Mouse (Mus musculus): ENCODE measurements around the gene Gm20388. TPM values are rescaled to one million over a fixed set of nuclear protein-coding genes. Genes with fewer than 3 reads are reported as not detected.
"Not testable (repeated sequence)": the region's sequence is repeated elsewhere in the genome, so short reads cannot be mapped to it uniquely, and the experiment has no call there.

Gene Gm20388
- total and polyA plus RNA-seq, 2 experiments from 2014 or later: 17.3 TPM; not detected in 1

DNA sequence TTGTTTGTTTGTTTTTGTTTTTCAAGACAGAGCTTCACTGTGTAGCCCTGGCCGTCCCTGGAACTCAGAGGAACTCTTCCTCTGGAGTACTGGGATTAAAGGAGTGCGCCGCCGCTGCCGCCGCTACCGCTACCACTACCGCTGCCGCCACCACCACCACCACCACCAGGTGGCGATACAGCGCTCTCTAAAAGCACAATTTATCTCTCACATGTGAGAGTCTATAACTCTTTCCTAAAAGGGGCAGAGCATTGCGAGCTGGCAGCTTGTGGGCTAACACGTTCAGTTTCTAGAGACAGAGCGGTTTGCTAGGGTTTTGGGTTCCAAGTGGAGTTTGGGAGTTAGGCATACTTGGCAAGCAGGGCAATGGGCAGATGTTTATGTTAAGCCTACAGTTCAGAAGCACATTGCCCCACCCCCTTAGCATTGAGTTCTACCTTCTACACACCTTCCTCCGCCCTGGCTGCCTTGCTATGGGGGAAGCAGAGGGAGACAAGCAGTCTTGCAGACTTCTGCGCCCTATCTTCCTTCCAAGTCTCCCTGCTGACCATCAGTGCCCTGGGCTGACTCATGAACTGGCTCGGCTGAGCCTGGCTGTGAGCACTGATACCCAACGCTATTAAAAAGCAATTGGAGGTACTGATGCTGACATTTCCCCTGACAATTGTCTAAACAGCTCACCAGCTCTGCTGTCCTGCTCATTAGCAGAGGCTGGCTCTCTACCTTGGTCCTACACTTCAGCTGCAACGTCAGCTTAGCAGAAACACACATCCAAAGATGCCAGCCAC, 3718.5 kb downstream of the Gm20388 start:
- Histone ChIP-seq H3K4me3 (ENCODE audit: low read depth, low read length) (peak overlapping the region; percentile 30), H3K4me2 (ENCODE audit: low read depth, low read length) (peak overlapping the region; percentile 56), H3K36me3 (replicated peaks; ENCODE audit: control insufficient read depth, insufficient read depth, low read length) (no peaks in the 10 kb centered on the region), H3K9me3 (replicated peaks; ENCODE audit: control insufficient read depth, low read length) (no peaks in the 10 kb centered on the region), H3K27ac (ENCODE audit: low read depth) (no peak overlapping the region), H3K9ac (replicated peaks; ENCODE audit: low read depth, low read length) (no peak overlapping the region), H3K4me1 (ENCODE audit: control insufficient read depth, insufficient read depth) (no peaks in the 10 kb centered on the region), H3K27me3 (ENCODE audit: control insufficient read depth, insufficient read depth, low read length) (peaks cover 25% of the 10 kb centered on the region)
- peak; percentile 91 for TF ChIP-seq CTCF (IDR thresholded peaks at IDR 0.05; ENCODE audit: low read depth)
- TF ChIP-seq EP300 (IDR thresholded peaks at IDR 0.05; ENCODE audit: low read depth): no peak
- ATAC-seq (ENCODE audit: insufficient read depth, low read depth): peak; percentile 65; the same call in 1 of the 2 replicates
- WGBS: 10% methylated on average over 19 of the region's 19 CpGs
- peak; percentile 72 for DNase-seq (ENCODE audit: low spot score)

DNA sequence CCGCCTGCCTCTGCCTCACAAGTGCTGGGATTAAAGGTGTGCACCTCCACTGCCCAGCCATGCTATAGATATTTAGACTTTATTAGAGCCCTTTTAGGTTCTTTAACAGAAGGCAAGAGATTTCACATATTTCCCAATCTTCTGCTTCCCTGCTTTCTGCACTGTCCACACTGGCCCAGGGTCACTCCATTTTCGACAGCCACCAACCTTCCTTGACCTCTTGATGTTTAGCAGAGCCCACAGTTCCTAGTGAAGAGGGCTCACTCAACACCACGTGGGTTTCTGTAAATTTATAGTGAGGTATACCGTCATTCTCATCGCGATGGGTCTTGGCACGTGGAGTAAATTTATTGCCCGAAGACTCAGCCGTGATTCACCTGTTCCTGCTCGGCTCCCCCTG, 3719.4 kb downstream of the Gm20388 start:
- H3K9me3 ChIP-seq (replicated peaks; ENCODE audit: control insufficient read depth, low read length): no peaks in the 10 kb centered on the region
- no peak overlapping the region for H3K9ac ChIP-seq (replicated peaks; ENCODE audit: low read depth, low read length)
- no peaks in the 10 kb centered on the region for H3K36me3 ChIP-seq (replicated peaks; ENCODE audit: control insufficient read depth, insufficient read depth, low read length)
- H3K27me3 ChIP-seq (ENCODE audit: control insufficient read depth, insufficient read depth, low read length): peaks cover 16% of the 10 kb centered on the region
- WGBS: 43% methylated on average over 10 of the region's 10 CpGs
- no peaks in the 10 kb centered on the region for H3K4me1 ChIP-seq (ENCODE audit: control insufficient read depth, insufficient read depth)
- DNase-seq (ENCODE audit: low spot score) (no peak), ATAC-seq (ENCODE audit: insufficient read depth, low read depth) (no peak)
- TF ChIP-seq EP300 (IDR thresholded peaks at IDR 0.05; ENCODE audit: low read depth) (no peak), CTCF (IDR thresholded peaks at IDR 0.05; ENCODE audit: low read depth) (no peak)
- no peak overlapping the region for H3K27ac ChIP-seq (ENCODE audit: low read depth)
- H3K4me3 ChIP-seq (ENCODE audit: low read depth, low read length): no peak overlapping the region
- H3K4me2 ChIP-seq (ENCODE audit: low read depth, low read length): peak overlapping the region; percentile 34; the same call in 1 of the 2 replicates

GRCm38 (mm10) chr8:123630841-123631251, 3720.2 kb downstream of the Gm20388 start:
- Histone ChIP-seq H3K9me3 (replicated peaks; ENCODE audit: control insufficient read depth, low read length) (no peaks in the 10 kb centered on the region), H3K9ac (replicated peaks; ENCODE audit: low read depth, low read length) (no peak overlapping the region), H3K36me3 (replicated peaks; ENCODE audit: control insufficient read depth, insufficient read depth, low read length) (no peaks in the 10 kb centered on the region), H3K4me3 (ENCODE audit: low read depth, low read length) (0 out of 2 replicates have a peak overlapping the region, but pooled peaks have one; percentile 2), H3K4me1 (ENCODE audit: control insufficient read depth, insufficient read depth) (no peaks in the 10 kb centered on the region), H3K4me2 (ENCODE audit: low read depth, low read length) (peak overlapping the region; percentile 34), H3K27ac (ENCODE audit: low read depth) (no peak overlapping the region), H3K27me3 (ENCODE audit: control insufficient read depth, insufficient read depth, low read length) (peaks cover 9% of the 10 kb centered on the region; the same call in 1 of the 2 replicates)
- no peak for DNase-seq (ENCODE audit: low spot score)
- ATAC-seq (ENCODE audit: insufficient read depth, low read depth): no peak
- TF ChIP-seq CTCF (IDR thresholded peaks at IDR 0.05; ENCODE audit: low read depth): no peak
- TF ChIP-seq EP300 (IDR thresholded peaks at IDR 0.05; ENCODE audit: low read depth): no peak
- 32% methylated on average over 12 of the region's 12 CpGs for WGBS

DNA sequence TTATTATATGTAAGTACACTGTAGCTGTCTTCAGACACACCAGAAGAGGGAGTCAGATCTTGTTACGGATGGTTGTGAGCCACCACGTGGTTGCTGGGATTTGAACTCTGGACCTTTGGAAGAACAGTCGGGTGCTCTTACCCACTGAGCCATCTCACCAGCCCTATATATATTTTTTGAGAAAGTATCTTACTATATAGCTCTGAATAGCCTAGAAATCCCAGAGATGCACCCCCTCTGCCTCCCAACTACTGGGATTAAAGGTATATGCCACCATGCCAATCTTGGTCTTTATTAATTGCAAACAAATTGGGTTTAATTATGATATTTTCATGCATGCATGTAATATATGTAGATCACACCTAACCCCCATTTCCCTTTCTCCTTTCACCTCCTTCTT, 3721.1 kb downstream of the Gm20388 start:
- H3K4me1 ChIP-seq (ENCODE audit: control insufficient read depth, insufficient read depth); H3K4me2 ChIP-seq (ENCODE audit: low read depth, low read length); H3K4me3 ChIP-seq (ENCODE audit: low read depth, low read length); H3K36me3 ChIP-seq (replicated peaks; ENCODE audit: control insufficient read depth, insufficient read depth, low read length); H3K9me3 ChIP-seq (replicated peaks; ENCODE audit: control insufficient read depth, low read length); H3K27me3 ChIP-seq (ENCODE audit: control insufficient read depth, insufficient read depth, low read length); DNase-seq (ENCODE audit: low spot score); ATAC-seq (ENCODE audit: insufficient read depth, low read depth); H3K9ac ChIP-seq (replicated peaks; ENCODE audit: low read depth, low read length); H3K27ac ChIP-seq (ENCODE audit: low read depth): not testable (repeated sequence)
- 74% methylated on average over 3 of the region's 3 CpGs for WGBS

DNA sequence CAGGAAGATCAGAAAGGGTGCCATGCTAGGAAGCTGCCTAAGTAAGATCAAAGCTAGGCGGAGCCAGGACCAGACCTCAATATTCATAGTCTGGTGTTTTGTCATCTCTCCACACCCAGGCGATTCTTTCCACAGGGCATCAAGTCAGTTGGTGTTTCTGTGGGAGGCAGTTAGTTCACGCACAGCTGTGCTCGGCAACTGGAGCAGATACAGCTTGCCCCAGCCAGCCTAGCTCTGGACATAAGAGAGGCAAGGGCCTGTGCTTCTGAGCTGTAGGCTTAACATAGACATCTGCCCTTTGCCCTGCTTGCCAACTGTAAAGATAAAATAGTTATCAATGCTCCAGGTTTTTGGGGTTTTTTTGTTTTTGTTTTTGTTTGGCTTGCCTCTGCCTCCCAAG, 3721.6 kb downstream of the Gm20388 start:
- no peak for TF ChIP-seq EP300 (IDR thresholded peaks at IDR 0.05; ENCODE audit: low read depth)
- 78% methylated on average over 4 of the region's 4 CpGs for WGBS
- no peak overlapping the region for H3K27ac ChIP-seq (ENCODE audit: low read depth)
- DNase-seq (ENCODE audit: low spot score): no peak
- ATAC-seq (ENCODE audit: insufficient read depth, low read depth): no peak
- H3K4me2 ChIP-seq (ENCODE audit: low read depth, low read length): no peak overlapping the region
- H3K9ac ChIP-seq (replicated peaks; ENCODE audit: low read depth, low read length): no peak overlapping the region
- H3K27me3 ChIP-seq (ENCODE audit: control insufficient read depth, insufficient read depth, low read length): peaks cover 9% of the 10 kb centered on the region; the same call in 1 of the 2 replicates
- H3K4me1 ChIP-seq (ENCODE audit: control insufficient read depth, insufficient read depth): no peaks in the 10 kb centered on the region
- no peak overlapping the region for H3K4me3 ChIP-seq (ENCODE audit: low read depth, low read length)
- no peaks in the 10 kb centered on the region for H3K9me3 ChIP-seq (replicated peaks; ENCODE audit: control insufficient read depth, low read length)
- H3K36me3 ChIP-seq (replicated peaks; ENCODE audit: control insufficient read depth, insufficient read depth, low read length): no peaks in the 10 kb centered on the region

GRCm38 (mm10) chr8:123633801-123634200, 3723.2 kb downstream of the Gm20388 start:
- no peak overlapping the region for H3K4me3 ChIP-seq (ENCODE audit: low read depth, low read length)
- H3K36me3 ChIP-seq (replicated peaks; ENCODE audit: control insufficient read depth, insufficient read depth, low read length): no peaks in the 10 kb centered on the region
- no peak overlapping the region for H3K9ac ChIP-seq (replicated peaks; ENCODE audit: low read depth, low read length)
- no peaks in the 10 kb centered on the region for H3K9me3 ChIP-seq (replicated peaks; ENCODE audit: control insufficient read depth, low read length)
- 37% methylated on average over 7 of the region's 7 CpGs for WGBS
- TF ChIP-seq CTCF (IDR thresholded peaks at IDR 0.05; ENCODE audit: low read depth) (no peak), EP300 (IDR thresholded peaks at IDR 0.05; ENCODE audit: low read depth) (no peak)
- H3K27ac ChIP-seq (ENCODE audit: low read depth): peak overlapping the region; percentile 5; the same call in 1 of the 2 replicates
- DNase-seq (ENCODE audit: low spot score) (peak; percentile 36), ATAC-seq (ENCODE audit: insufficient read depth, low read depth) (no peak)
- no peaks in the 10 kb centered on the region for H3K4me1 ChIP-seq (ENCODE audit: control insufficient read depth, insufficient read depth)
- peaks cover 9% of the 10 kb centered on the region; the same call in 1 of the 2 replicates for H3K27me3 ChIP-seq (ENCODE audit: control insufficient read depth, insufficient read depth, low read length)
- no peak overlapping the region for H3K4me2 ChIP-seq (ENCODE audit: low read depth, low read length)
